Mouse (Mus musculus): Measurements from ENCODE around the gene Klhdc8b. TPM values are rescaled to one million over a fixed set of nuclear protein-coding genes. Genes with fewer than 3 reads are reported as not detected.

Gene Klhdc8b
- polyA plus RNA-seq, 1 experiment from 2014 or later = 75.3 TPM

DNA sequence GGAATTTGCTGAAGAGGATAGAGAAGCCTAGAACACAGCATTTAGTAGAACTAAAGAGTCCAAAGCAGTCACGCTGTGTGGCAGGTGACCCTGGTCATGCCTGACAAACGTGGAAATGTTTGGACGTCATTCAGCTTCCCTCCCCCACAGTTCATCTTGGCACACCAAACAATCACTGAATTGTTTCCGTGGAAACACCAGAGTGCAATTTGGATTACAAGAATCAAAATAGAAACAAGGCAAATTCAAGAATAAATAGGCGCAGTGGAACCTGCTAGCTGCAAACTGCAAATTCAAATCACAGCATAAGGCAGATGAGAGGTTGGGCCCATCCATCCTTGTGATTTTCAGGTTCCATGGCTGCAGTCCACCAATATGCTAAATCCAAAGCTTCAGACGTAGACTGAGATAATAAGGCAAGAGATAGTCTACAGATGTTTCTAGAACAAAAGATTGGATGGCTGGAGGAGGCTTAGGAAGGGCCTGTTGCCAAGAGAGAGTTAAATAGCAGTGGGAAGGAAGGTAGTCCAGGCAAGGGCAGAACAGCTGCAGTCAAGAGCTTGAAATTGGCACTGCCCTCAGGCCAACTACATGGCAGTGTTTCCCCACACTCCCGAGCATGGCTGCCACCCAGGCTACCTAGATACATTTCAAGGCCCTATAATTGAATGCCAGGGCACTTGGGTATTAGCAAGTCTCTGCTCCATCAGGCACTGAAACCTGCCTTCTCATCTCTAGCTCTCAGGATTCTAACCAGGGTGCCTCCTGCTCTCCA lies 60.0 kb downstream of the Klhdc8b start:
- ATAC-seq (ENCODE audit: borderline replicate concordance, extremely low read depth, low FRiP score, low TSS enrichment) = no peak
- WGBS = 59% methylated on average over 7 of the region's 7 CpGs
- no peaks in the 10 kb centered on the region for H3K36me3 ChIP-seq

DNA sequence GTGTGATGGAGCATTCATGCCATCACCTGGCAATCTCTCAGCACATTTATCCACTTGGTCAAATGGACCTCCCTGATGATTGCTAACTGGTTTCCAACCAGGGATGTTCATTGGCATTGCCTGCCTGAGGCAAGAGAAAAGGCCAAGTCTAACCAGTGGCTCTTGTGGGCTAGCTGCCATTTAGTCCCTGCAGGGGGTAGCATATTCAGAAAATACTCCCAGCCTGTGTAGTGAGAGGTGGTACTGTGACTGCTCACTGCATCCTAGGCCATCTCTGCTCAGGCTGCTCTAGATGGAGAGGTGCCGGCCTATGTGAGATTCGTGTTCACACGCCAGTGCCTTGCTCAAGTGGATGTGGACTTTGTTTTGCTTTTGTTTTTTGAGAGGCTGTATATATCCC lies 63.1 kb downstream of the Klhdc8b start:
- WGBS = 80% methylated on average over 3 of the region's 3 CpGs
- H3K4me3 ChIP-seq = no peak overlapping the region
- peaks cover 2% of the 10 kb centered on the region for H3K36me3 ChIP-seq

More for the DNA sequence above, 60.0 kb downstream of the Klhdc8b start:
- Histone ChIP-seq H3K4me3 (no peak overlapping the region), H3K27ac (no peak overlapping the region), H3K27me3 (no peaks in the 10 kb centered on the region), H3K4me1 (no peaks in the 10 kb centered on the region), H3K9me3 (no peaks in the 10 kb centered on the region), H3K9ac (no peak overlapping the region), H3K4me2 (no peak overlapping the region)

More for the DNA sequence above, 63.1 kb downstream of the Klhdc8b start:
- Histone ChIP-seq H3K27me3 (no peaks in the 10 kb centered on the region), H3K9me3 (no peaks in the 10 kb centered on the region), H3K27ac (no peak overlapping the region), H3K9ac (no peak overlapping the region), H3K4me2 (no peak overlapping the region), H3K4me1 (no peaks in the 10 kb centered on the region)
- no peak for ATAC-seq (ENCODE audit: borderline replicate concordance, extremely low read depth, low FRiP score, low TSS enrichment)

Other genes starting within 250 kb of the Klhdc8b start
- 100 and 110 TPM in 2 replicates for gene Dag1, start 197.6 kb downstream of the Klhdc8b start, polyA plus RNA-seq (2015; fragmentation: Nextera tagmentation; extraction: Ambion mirVana)
- 32.5 and 37.2 TPM in 2 replicates for gene Nicn1, start 171.2 kb downstream of the Klhdc8b start, polyA plus RNA-seq (2015; fragmentation: Nextera tagmentation; extraction: Ambion mirVana)
- 19.7 and 20.5 TPM in 2 replicates for gene Amt, start 164.7 kb downstream of the Klhdc8b start, polyA plus RNA-seq (2015; fragmentation: Nextera tagmentation; extraction: Ambion mirVana)
- gene Rhoa, start 155.5 kb downstream of the Klhdc8b start, polyA plus RNA-seq (2015; fragmentation: Nextera tagmentation; extraction: Ambion mirVana) = 484 and 512 TPM in 2 replicates
- 29.6 and 35.5 TPM in 2 replicates for gene Tcta, start 155.4 kb downstream of the Klhdc8b start, polyA plus RNA-seq (2015; fragmentation: Nextera tagmentation; extraction: Ambion mirVana)
- 654 and 708 TPM in 2 replicates for gene Gpx1, start 122.7 kb downstream of the Klhdc8b start, polyA plus RNA-seq (2015; fragmentation: Nextera tagmentation; extraction: Ambion mirVana)
- 99.6 and 107 TPM in 2 replicates for gene Usp4, start 113.7 kb downstream of the Klhdc8b start, polyA plus RNA-seq (2015; fragmentation: Nextera tagmentation; extraction: Ambion mirVana)
- gene 1700102P08Rik, start 68.8 kb downstream of the Klhdc8b start, polyA plus RNA-seq (2015; fragmentation: Nextera tagmentation; extraction: Ambion mirVana) = 0.39 and 0.40 TPM in 2 replicates
- gene Ccdc36, start 33.1 kb downstream of the Klhdc8b start, polyA plus RNA-seq (2015; fragmentation: Nextera tagmentation; extraction: Ambion mirVana) = 2.4 and 2.6 TPM in 2 replicates
- not detected in 2 replicates for gene BC048562, start 25.1 kb downstream of the Klhdc8b start, polyA plus RNA-seq (2015; fragmentation: Nextera tagmentation; extraction: Ambion mirVana)
- 56.6 and 60.4 TPM in 2 replicates for gene Ccdc71, start 1.1 kb downstream of the Klhdc8b start, polyA plus RNA-seq (2015; fragmentation: Nextera tagmentation; extraction: Ambion mirVana)
- gene Lamb2, start 18.2 kb upstream of the Klhdc8b start, polyA plus RNA-seq (2015; fragmentation: Nextera tagmentation; extraction: Ambion mirVana) = 66.9 and 74.4 TPM in 2 replicates
- 61.9 and 68.5 TPM in 2 replicates for gene Usp19, start 29.0 kb upstream of the Klhdc8b start, polyA plus RNA-seq (2015; fragmentation: Nextera tagmentation; extraction: Ambion mirVana)
- 89.4 and 108 TPM in 2 replicates for gene Qars, start 46.1 kb upstream of the Klhdc8b start, polyA plus RNA-seq (2015; fragmentation: Nextera tagmentation; extraction: Ambion mirVana)
- 115 and 120 TPM in 2 replicates for gene Qrich1, start 55.2 kb upstream of the Klhdc8b start, polyA plus RNA-seq (2015; fragmentation: Nextera tagmentation; extraction: Ambion mirVana)
- 178 TPM in 2 replicates for gene Impdh2, start 98.7 kb upstream of the Klhdc8b start, polyA plus RNA-seq (2015; fragmentation: Nextera tagmentation; extraction: Ambion mirVana)
- gene Ndufaf3, start 105.9 kb upstream of the Klhdc8b start, polyA plus RNA-seq (2015; fragmentation: Nextera tagmentation; extraction: Ambion mirVana) = 49.2 and 49.4 TPM in 2 replicates
- 139 and 150 TPM in 2 replicates for gene Dalrd3, start 108.3 kb upstream of the Klhdc8b start, polyA plus RNA-seq (2015; fragmentation: Nextera tagmentation; extraction: Ambion mirVana)
- 131 and 134 TPM in 2 replicates for gene Wdr6, start 117.2 kb upstream of the Klhdc8b start, polyA plus RNA-seq (2015; fragmentation: Nextera tagmentation; extraction: Ambion mirVana)
- gene P4htm, start 136.1 kb upstream of the Klhdc8b start, polyA plus RNA-seq (2015; fragmentation: Nextera tagmentation; extraction: Ambion mirVana) = 7.7 and 7.9 TPM in 2 replicates
- 44.8 and 46.6 TPM in 2 replicates for gene Arih2, start 187.8 kb upstream of the Klhdc8b start, polyA plus RNA-seq (2015; fragmentation: Nextera tagmentation; extraction: Ambion mirVana)
- 45.0 and 46.0 TPM in 2 replicates for gene Slc25a20, start 200.5 kb upstream of the Klhdc8b start, polyA plus RNA-seq (2015; fragmentation: Nextera tagmentation; extraction: Ambion mirVana)
- gene Prkar2a, start 227.7 kb upstream of the Klhdc8b start, polyA plus RNA-seq (2015; fragmentation: Nextera tagmentation; extraction: Ambion mirVana) = 23.6 and 24.5 TPM in 2 replicates

Data from lung, embryonic 15.5 days (tissue).